Mouse (Mus musculus) intestine, embryonic 15.5 days (tissue): Measurements from ENCODE around the gene Kif11. TPM values are rescaled to one million over a fixed set of nuclear protein-coding genes. Genes with fewer than 3 reads are reported as not detected.

ENCODE experiments used
- ATAC-seq: fragments of 200-750 bp; cut with Nextera tagmentation; 2 replicates; pipeline ENCODE4 v1.8.0; 2017; ENCODE audit warnings: moderate TSS enrichment, moderate library complexity
- H3K27ac ChIP-seq: fragments of 300-500 bp; sonication (generic); 2 replicates; pipeline ENCODE4 v1.5.1; 2015; ENCODE audit warnings: mild to moderate bottlenecking, inconsistent platforms
- H3K27me3 ChIP-seq: fragments of 300-500 bp; sonication (generic); replicated peaks from 2 replicates; pipeline ENCODE4 v1.6.1; 2015; ENCODE audit warnings: inconsistent platforms
- H3K36me3 ChIP-seq: fragments of 300-500 bp; sonication (generic); 2 replicates; pipeline ENCODE4 v1.6.1; 2015; ENCODE audit warnings: inconsistent platforms
- H3K4me1 ChIP-seq: fragments of 300-500 bp; sonication (generic); replicated peaks from 2 replicates; pipeline ENCODE4 v1.6.1; 2015; ENCODE audit warnings: inconsistent platforms
- H3K4me2 ChIP-seq: fragments of 300-500 bp; sonication (generic); replicated peaks from 2 replicates; pipeline ENCODE4 v1.6.1; 2015; ENCODE audit warnings: mild to moderate bottlenecking, inconsistent platforms
- H3K4me3 ChIP-seq: fragments of 300-500 bp; sonication (generic); replicated peaks from 2 replicates; pipeline ENCODE4 v1.5.1; 2015; ENCODE audit warnings: inconsistent platforms
- H3K9ac ChIP-seq: fragments of 300-500 bp; sonication (generic); 2 replicates; pipeline ENCODE4 v1.6.1; 2015; ENCODE audit warnings: inconsistent platforms
- H3K9me3 ChIP-seq: fragments of 300-500 bp; sonication (generic); 2 replicates; pipeline ENCODE4 v1.6.1; 2016; ENCODE audit warnings: inconsistent platforms
- WGBS: fragments of 180-500 bp; shearing (Covaris S2); methylation state at CpG from one replicate; pipeline ENCODE4 v1.1.7; 2015; 5-methylcytosine and 5-hydroxymethylcytosine counted together
- polyA plus RNA-seq: library from polyadenylated mRNA; unstranded; fragments of >200 nt; fragmentation: Nextera tagmentation; extraction: Ambion mirVana; gene quantifications from 2 replicates; pipeline ENCODE4 v1.2.1, GENCODE M21; 2015

The Kif11 gene
- polyA plus RNA-seq, 1 experiment from 2014 or later: 51.7 TPM

DNA sequence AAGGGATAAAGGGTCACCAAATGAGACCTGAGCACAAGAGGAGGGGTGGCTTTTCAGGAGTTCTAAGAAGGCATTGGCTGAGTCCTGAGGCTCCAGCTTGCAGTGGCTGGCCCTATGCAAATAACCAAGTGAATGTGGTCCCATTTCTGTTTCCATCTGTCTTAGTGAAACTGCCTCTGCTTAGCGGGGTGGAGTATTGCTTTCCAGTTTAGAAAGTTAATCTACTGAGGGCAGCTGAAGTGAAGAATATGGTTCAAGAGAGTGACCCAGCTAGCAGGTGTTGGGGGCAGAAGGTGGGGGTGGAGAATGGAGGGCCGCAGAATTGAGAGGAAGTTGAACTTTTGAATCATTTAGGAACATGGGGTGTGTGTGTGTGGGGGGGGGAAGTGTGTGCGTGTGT lies 90.2 kb downstream of the Kif11 start:
- H3K9ac ChIP-seq: no peak overlapping the region
- ATAC-seq: no peak
- H3K4me1 ChIP-seq: no peaks in the 10 kb centered on the region
- H3K4me3 ChIP-seq: no peak overlapping the region
- WGBS: 85% methylated on average over 3 of the region's 3 CpGs
- no peaks in the 10 kb centered on the region for H3K9me3 ChIP-seq
- H3K27me3 ChIP-seq: no peaks in the 10 kb centered on the region
- no peak overlapping the region for H3K27ac ChIP-seq
- H3K36me3 ChIP-seq: no peaks in the 10 kb centered on the region
- no peak overlapping the region for H3K4me2 ChIP-seq

DNA sequence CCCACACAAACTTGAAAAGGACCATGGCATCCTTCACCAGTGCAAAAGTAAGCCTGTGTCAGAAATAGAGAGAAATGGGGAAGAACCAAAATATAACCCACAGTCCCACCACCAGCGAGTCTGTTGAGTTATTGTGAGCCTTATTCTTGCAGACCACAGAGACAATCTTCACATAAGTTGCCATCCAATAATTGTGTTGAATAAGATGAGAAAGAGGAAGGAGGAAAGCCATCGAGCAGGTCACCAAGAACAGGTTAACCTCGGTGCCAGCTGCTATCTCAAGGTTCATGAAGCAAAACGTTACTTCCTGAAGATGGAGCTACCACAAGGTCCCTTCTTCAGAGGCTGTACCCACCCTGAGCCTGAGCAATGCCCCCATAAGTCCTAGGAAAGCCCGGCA lies 90.8 kb downstream of the Kif11 start:
- Histone ChIP-seq H3K4me3 (no peak overlapping the region), H3K4me1 (no peaks in the 10 kb centered on the region), H3K9ac (no peak overlapping the region), H3K27ac (no peak overlapping the region), H3K27me3 (no peaks in the 10 kb centered on the region), H3K4me2 (no peak overlapping the region), H3K9me3 (no peaks in the 10 kb centered on the region), H3K36me3 (no peaks in the 10 kb centered on the region)
- ATAC-seq: no peak
- WGBS: 82% methylated on average over 5 of the region's 5 CpGs

DNA sequence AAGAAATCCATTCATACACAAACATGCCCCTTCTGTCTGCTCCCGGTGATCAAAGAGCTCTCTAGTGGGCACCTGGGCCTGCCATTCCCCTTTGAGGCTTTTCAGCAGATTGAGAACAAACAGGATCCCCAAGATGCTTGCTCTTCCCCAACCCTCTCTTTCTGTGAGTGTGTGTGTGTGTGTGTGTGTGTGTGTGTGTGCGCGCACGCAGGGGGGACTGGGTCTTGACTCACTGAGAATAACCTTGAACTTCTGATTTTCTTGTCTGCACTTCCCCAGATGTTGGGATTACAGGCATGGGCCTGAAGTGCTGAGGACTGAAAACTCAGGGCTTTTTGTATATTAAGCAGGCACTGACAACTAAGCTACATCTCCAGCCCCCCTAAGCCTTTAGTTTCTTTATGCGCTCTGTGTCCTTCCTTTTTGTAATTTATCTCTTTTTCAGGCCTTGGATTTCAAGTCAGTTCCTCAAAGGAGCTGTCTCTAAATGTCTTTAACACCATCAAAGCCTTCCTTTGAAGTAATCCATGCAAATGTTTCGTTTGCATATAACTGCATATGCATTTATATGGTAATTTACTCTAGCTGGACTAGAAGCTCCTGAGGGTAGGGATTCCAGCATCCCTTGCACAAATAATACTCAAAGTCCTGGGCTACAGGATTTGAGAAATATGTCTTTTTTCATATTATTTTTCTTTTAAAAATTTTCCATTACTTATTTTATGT lies 92.8 kb downstream of the Kif11 start:
- no peak overlapping the region for H3K4me3 ChIP-seq
- no peaks in the 10 kb centered on the region for H3K4me1 ChIP-seq
- H3K9ac ChIP-seq: no peak overlapping the region
- H3K27ac ChIP-seq: no peak overlapping the region
- no peaks in the 10 kb centered on the region for H3K9me3 ChIP-seq
- no peaks in the 10 kb centered on the region for H3K27me3 ChIP-seq
- H3K36me3 ChIP-seq: no peaks in the 10 kb centered on the region
- WGBS: 73% methylated on average over 6 of the region's 6 CpGs
- H3K4me2 ChIP-seq: no peak overlapping the region
- ATAC-seq: no peak

Other genes starting within 250 kb of the Kif11 start
- gene March5, start 168.9 kb upstream of the Kif11 start, polyA plus RNA-seq: 69.9 and 75.8 TPM in 2 replicates
- 0.85 and 1.0 TPM in 2 replicates for gene Cpeb3, start 167.8 kb upstream of the Kif11 start, polyA plus RNA-seq
- gene Ide, start 38.6 kb upstream of the Kif11 start, polyA plus RNA-seq: 52.7 and 56.2 TPM in 2 replicates
- 13.9 and 14.7 TPM in 2 replicates for gene Hhex, start 58.4 kb downstream of the Kif11 start, polyA plus RNA-seq
- gene Exoc6, start 174.0 kb downstream of the Kif11 start, polyA plus RNA-seq: 17.8 and 18.9 TPM in 2 replicates